In genomic region chr17:71782242-71782698, GRCm38 (mm10) we compare ENCODE assay signal across 9 mouse cellular contexts. TPM values are rescaled to one million over a fixed set of nuclear protein-coding genes. Genes with fewer than 3 reads are reported as not detected.
DNase-seq lines count a peak whose midpoint lies in the region; ATAC-seq and TF ChIP-seq lines count a peak whose summit lies in the region.
"Had no signal": no experiment of that assay in that cellular context is flagged by ENCODE, and none has a peak within 500 bp of the region (broad histone marks: within the 10 kb centered on the region; RNA-seq: fewer than 3 reads in every experiment).

No protein-coding gene starts in this region.

- peak; percentile 4 for DNase-seq in cerebellum, adult 9-11 months
- DNase-seq in cerebellum, adult 11-12 months, result no peak
- DNase-seq in testis, postnatal 14 days (ENCODE audit: low spot score), result no peak
- DNase-seq in thymus, adult 18-20 months, result no peak

- no peaks in the 10 kb centered on the region for H3K36me3 ChIP-seq in testis, adult 2 months (ENCODE audit: control insufficient read depth, insufficient read depth, low read length)
- H3K36me3 ChIP-seq in hindbrain, embryonic 15.5 days, result no peaks in the 10 kb centered on the region
- no peaks in the 10 kb centered on the region for H3K36me3 ChIP-seq in liver, embryonic 15.5 days (replicated peaks)
- no peaks in the 10 kb centered on the region for H3K36me3 ChIP-seq in stomach, embryonic 14.5 days (ENCODE audit: control insufficient read depth, insufficient read depth, low read length)

- H3K9me3 ChIP-seq in hindbrain, embryonic 15.5 days, result no peaks in the 10 kb centered on the region
- 0 out of 2 replicates have a peak, but pooled peaks cover 5% of the 10 kb centered on the region for H3K9me3 ChIP-seq in liver, embryonic 15.5 days (replicated peaks)
- H3K9me3 ChIP-seq in stomach, embryonic 14.5 days (ENCODE audit: control insufficient read depth, low read depth, low read length), result 0 out of 2 replicates have a peak, but pooled peaks cover 6% of the 10 kb centered on the region

- TF ChIP-seq POLR2A in testis, adult 2 months (IDR thresholded peaks at IDR 0.05; ENCODE audit: control insufficient read depth, low read depth, low read length), result no peak

- no peaks in the 10 kb centered on the region for H3K27me3 ChIP-seq in testis, adult 2 months (ENCODE audit: control insufficient read depth, insufficient read depth, low read length)
- 0 out of 2 replicates have a peak, but pooled peaks cover 3% of the 10 kb centered on the region for H3K27me3 ChIP-seq in hindbrain, embryonic 15.5 days
- H3K27me3 ChIP-seq in liver, embryonic 15.5 days, result peaks cover 30% of the 10 kb centered on the region
- H3K27me3 ChIP-seq in stomach, embryonic 14.5 days (ENCODE audit: control insufficient read depth, insufficient read depth, low read length), result no peaks in the 10 kb centered on the region

- H3K4me1 ChIP-seq in testis, adult 2 months (ENCODE audit: control insufficient read depth, insufficient read depth, low read length), result peaks cover 8% of the 10 kb centered on the region
- H3K4me1 ChIP-seq in hindbrain, embryonic 15.5 days (replicated peaks), result peaks cover 24% of the 10 kb centered on the region
- H3K4me1 ChIP-seq in liver, embryonic 15.5 days (replicated peaks), result no peaks in the 10 kb centered on the region
- H3K4me1 ChIP-seq in stomach, embryonic 14.5 days (ENCODE audit: control insufficient read depth, insufficient read depth, low read length), result no peaks in the 10 kb centered on the region

- H3K9ac ChIP-seq in hindbrain, embryonic 15.5 days, result peak overlapping the region; percentile 87
- no peak overlapping the region for H3K9ac ChIP-seq in liver, embryonic 15.5 days
- H3K9ac ChIP-seq in stomach, embryonic 14.5 days (replicated peaks; ENCODE audit: low read depth, low read length), result peak overlapping the region; percentile 56

- peak overlapping the region; percentile 66 for H3K4me3 ChIP-seq in testis, adult 2 months (ENCODE audit: control insufficient read depth, low read depth, low read length)
- H3K4me3 ChIP-seq in hindbrain, embryonic 15.5 days, result peak overlapping the region; percentile 91
- peak overlapping the region; percentile 37 for H3K4me3 ChIP-seq in liver, embryonic 15.5 days (replicated peaks)
- peak overlapping the region; percentile 59 for H3K4me3 ChIP-seq in stomach, embryonic 14.5 days (ENCODE audit: low read depth, low read length)

- peak overlapping the region; percentile 85 for H3K4me2 ChIP-seq in hindbrain, embryonic 15.5 days
- H3K4me2 ChIP-seq in liver, embryonic 15.5 days, result peak overlapping the region; percentile 46
- peak overlapping the region; percentile 82 for H3K4me2 ChIP-seq in stomach, embryonic 14.5 days (replicated peaks; ENCODE audit: low read depth, low read length)

- 3% methylated on average over 3 of the region's 29 CpGs for WGBS in hindbrain, embryonic 15.5 days
- WGBS in liver, embryonic 15.5 days (ENCODE audit: insufficient replicate concordance), result 2% methylated on average over 22 of the region's 29 CpGs
- WGBS in stomach, embryonic 14.5 days, result under 1% methylated on average over 26 of the region's 29 CpGs

- TF ChIP-seq CTCF in testis, adult 2 months (IDR thresholded peaks at IDR 0.05; ENCODE audit: control insufficient read depth, insufficient read depth, insufficient replicate concordance, low read depth, low read length), result no peak

- peak; percentile 93 for ATAC-seq in hindbrain, embryonic 15.5 days (ENCODE audit: low FRiP score, low read depth)
- ATAC-seq in liver, embryonic 15.5 days (ENCODE audit: insufficient read depth), result no peak
- ATAC-seq in stomach, embryonic 14.5 days (ENCODE audit: insufficient number of reproducible peaks, insufficient read depth, low FRiP score, low read depth), result peak; percentile 72

- H3K27ac ChIP-seq in testis, adult 2 months (ENCODE audit: control insufficient read depth, insufficient read depth, low read depth, low read length), result no peak overlapping the region
- H3K27ac ChIP-seq in hindbrain, embryonic 15.5 days (replicated peaks), result peak overlapping the region; percentile 85
- H3K27ac ChIP-seq in liver, embryonic 15.5 days (replicated peaks), result no peak overlapping the region
- no peak overlapping the region for H3K27ac ChIP-seq in stomach, embryonic 14.5 days (ENCODE audit: low read length)
- H3K27ac ChIP-seq: macrophage had no signal

RNA-seq across cellular contexts. Expression of gene Clip4, which starts 14.0 kb away (rescaled TPM):
- polyA plus RNA-seq in testis, adult 2 months (2012; rRNA removed), result 316 and 356 TPM in 2 replicates
- polyA plus RNA-seq in hindbrain, embryonic 15.5 days (2015; fragmentation: Nextera tagmentation; extraction: Ambion mirVana), result 14.4 and 16.2 TPM in 2 replicates
- polyA plus RNA-seq in liver, embryonic 15.5 days (2015; fragmentation: Nextera tagmentation; extraction: Ambion mirVana), result 0.36 and 0.46 TPM in 2 replicates
- polyA plus RNA-seq in stomach, embryonic 14.5 days (2014; fragmentation: Nextera tagmentation; extraction: Ambion mirVana), result 7.5 and 8.2 TPM in 2 replicates
- polyA plus RNA-seq: macrophage had no signal

RNA-seq across cellular contexts. Expression of gene Pcare, which starts 29.6 kb away (rescaled TPM):
- polyA plus RNA-seq in testis, adult 2 months (2012; rRNA removed), result 1.4 and 1.8 TPM in 2 replicates
- polyA plus RNA-seq in hindbrain, embryonic 15.5 days (2015; fragmentation: Nextera tagmentation; extraction: Ambion mirVana), result not detected in 2 replicates
- polyA plus RNA-seq in liver, embryonic 15.5 days (2015; fragmentation: Nextera tagmentation; extraction: Ambion mirVana), result 0.05 TPM in 1 of 2 replicates, not detected in the other
- not detected in 2 replicates for polyA plus RNA-seq in stomach, embryonic 14.5 days (2014; fragmentation: Nextera tagmentation; extraction: Ambion mirVana)
- polyA plus RNA-seq: macrophage had no signal

Comparison
In these comparisons a context has a peak if more than half of its experiments do, and no peak if none do; other contexts are left out.
1. H3K4me3 ChIP-seq: peak in every context shown above with its lines; median percentile 91 in hindbrain, embryonic 15.5 days; 66 in testis, adult 2 months; 59 in stomach, embryonic 14.5 days; 37 in liver, embryonic 15.5 days.
2. RNA of gene Clip4, which starts 14.0 kb away (polyA plus RNA-seq): 316 to 356 TPM in testis, adult 2 months; 14.4 to 16.2 TPM in hindbrain, embryonic 15.5 days, 7.5 to 8.2 TPM in stomach, embryonic 14.5 days and 0.36 to 0.46 TPM in liver, embryonic 15.5 days; every median in the first group is over 10 times any median in the second.
3. Peak in every context shown above with its lines, with median percentiles within 50 percentile points of each other: H3K4me2 ChIP-seq.